Mouse (Mus musculus) right cerebral cortex, adult 2 months (tissue): ENCODE data around the gene Fbxl13.

Source experiments
- DNase-seq, 2 experiments: peaks; one replicate each; pipeline ENCODE4 v3.0.0; 2021 to 2022; ENCODE audit warnings: low spot score in 2 of 2

Gene Fbxl13

GRCm38 (mm10) chr5:21645439-21646132, at the start of gene Fbxl13, which contains the start of gene Armc10:
Gene Fbxl13, minus strand, starts transcription at chr5:21645634.
Gene Armc10, plus strand, starts transcription at chr5:21645813.
- DNase-seq: peak; percentile 89 to 93

GRCm38 (mm10) chr5:21694854-21695490, 49.5 kb upstream of the Fbxl13 start:
- DNase-seq: no peak

GRCm38 (mm10) chr5:21693372-21693870, 48.0 kb upstream of the Fbxl13 start:
- no peak for DNase-seq

DNA sequence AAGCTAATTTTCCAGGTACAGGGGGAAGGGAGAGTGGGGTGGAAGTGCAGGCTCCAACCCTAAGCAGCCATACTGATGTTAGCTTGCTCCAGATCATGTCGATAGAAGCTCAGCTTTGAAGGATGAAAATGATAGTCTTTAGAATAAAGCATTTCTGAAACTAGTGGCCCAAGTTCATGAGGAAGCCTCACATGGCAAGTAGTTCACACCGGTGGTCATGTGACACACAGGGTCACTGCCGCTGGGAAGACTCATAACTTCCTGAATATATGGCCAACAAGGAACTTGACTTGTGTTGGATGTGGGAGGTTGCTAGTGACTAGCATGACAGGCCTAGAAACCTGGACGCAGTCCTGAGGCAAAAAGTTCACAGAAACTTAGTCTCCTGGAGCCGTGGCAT, 46.8 kb upstream of the Fbxl13 start:
- DNase-seq: no peak

DNA sequence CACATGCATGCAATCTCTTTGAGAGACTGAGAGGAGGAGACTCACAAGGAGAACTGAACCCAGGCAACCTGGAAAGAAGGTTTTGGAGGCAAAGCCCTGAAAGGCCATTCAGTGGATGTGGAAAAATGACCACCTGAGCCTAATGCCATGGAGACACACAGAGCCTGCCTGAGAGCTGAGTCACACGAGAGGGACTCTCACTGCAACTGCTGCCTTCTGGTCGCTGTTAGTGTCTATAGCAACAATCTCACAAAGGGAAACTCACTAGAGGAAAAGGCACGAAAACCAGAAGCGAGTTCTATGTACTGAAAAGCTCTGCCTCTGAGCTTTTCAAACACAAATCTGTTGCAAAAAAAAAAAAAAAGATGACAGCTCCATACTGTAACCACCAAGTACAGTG, 41.6 kb upstream of the Fbxl13 start:
- DNase-seq: peak in 1 of 2 experiments; percentile 37

DNA sequence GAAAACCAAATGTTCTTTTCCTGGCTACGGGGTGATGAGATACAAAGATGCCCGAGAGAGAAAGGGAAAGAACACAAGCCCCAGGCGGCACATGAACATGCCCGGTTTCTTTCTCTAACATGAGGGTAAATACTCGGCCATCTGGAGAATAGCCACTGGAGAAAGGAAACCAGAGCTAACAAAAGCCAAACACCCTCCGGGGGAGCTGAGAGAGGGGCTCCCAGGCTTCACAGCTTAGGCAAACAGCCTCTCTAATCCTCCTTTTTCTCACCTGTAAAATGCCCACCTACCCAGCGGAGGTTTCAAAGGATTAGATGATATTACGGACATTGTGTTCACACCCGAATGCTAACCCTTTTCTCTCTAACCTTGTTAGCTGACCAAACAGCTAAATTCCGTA, 39.6 kb upstream of the Fbxl13 start:
- DNase-seq: no peak

- DNase-seq: no peak
Measured at GRCm38 (mm10) chr5:21683811-21684210, 38.4 kb upstream of the Fbxl13 start.

DNA sequence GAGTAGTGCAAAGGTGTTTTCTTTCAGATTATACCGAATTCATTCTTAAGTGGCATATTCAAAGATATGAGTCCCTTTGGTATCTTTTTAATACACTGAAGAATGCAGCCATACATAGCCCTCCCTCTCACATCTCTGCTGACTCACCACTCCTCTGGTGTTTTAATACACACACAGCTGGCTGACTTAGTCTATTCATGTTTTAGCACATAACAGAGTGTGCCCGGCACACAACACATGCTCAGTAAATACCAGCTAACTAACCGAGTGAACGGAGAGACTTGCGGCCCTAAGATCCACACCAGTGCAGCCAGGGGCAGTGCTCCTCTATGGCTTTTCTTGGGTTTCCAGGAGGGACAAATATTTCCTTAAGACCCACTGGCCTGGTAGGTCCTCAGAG, 35.5 kb upstream of the Fbxl13 start:
- peak; percentile 56 to 63 for DNase-seq

GRCm38 (mm10) chr5:21680029-21680428, 34.6 kb upstream of the Fbxl13 start:
- no peak for DNase-seq

GRCm38 (mm10) chr5:21678363-21678762, 32.9 kb upstream of the Fbxl13 start:
- no peak for DNase-seq

DNA sequence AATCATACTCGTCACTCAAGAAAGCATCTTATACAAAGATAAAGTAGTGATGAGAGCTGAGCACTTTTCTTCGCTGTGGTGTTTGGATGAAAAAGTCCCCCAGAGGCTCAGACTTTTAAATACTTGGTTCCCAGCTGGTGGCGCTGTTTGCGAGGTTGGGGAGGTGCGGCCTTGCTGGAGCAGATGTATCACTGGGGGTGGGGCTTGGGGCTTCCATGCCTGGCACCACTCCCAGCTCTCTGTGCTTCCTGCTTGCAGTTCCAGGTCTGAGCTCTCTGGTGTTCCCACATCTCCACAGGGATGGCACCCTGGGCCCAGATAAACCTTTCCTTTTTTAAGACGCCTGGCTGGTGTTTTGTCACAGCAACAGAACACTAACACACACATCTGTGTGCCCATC, 32.5 kb upstream of the Fbxl13 start:
- no peak for DNase-seq

DNA sequence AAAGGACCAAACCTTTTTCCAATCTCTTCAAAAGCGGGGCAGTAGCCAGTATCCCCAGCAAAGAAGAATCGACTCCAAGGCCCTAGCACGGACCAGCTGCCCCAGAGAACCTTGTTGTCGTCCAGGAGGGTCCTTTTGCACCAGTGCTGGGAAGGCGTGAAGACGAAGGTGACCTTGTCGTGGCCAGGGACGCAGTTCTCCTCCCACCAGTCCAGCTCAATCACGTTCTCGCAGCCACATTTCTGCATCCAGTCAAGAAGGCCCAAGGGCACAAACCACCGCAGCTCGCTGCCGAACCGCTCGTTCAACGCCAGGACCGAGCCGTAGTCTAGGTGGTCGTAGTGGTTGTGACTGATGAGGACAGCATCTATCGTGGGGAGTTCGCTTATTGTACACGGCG, 30.1 kb upstream of the Fbxl13 start:
- DNase-seq: no peak

DNA sequence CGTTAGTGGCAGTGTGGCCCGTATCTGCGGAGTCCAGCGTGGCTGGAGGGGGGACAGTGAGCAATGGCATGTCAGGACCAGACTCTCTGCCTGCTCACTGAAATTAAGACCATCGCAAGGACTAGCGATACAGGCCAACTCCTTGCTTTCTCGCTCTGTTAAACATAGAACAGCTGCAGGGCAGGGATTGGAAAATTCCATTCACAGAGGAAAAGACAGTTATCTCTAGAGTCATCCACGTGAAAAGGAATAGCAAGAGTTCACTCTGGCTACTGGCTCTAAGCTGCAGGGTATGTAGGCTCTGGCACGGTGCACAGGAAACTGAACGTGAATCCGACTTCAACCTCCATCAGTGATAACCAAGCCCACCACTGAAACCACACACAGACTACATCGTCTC, 29.6 kb upstream of the Fbxl13 start:
- no peak for DNase-seq

DNA sequence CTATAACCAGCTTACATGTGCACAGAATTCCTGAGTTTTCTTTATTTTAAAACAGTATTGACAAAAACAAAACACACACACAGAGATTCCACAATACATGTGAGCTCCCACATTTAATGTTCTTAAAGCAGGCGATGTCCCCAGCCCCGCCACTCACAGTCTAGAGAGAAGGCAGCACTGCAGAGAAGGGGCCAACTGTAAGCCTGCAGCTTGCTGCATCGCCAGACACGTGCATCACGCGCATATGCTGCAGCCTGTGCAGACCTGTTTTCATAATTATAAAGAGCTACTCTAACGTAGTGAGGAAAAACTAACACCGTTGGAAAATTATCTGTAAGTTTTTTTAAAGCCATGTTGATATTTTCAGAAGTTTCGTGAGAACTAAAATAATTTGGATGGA, 28.3 kb upstream of the Fbxl13 start:
- no peak for DNase-seq

- no peak for DNase-seq
Measured at GRCm38 (mm10) chr5:21672812-21673635, 27.6 kb upstream of the Fbxl13 start.

GRCm38 (mm10) chr5:21669307-21669706, 23.9 kb upstream of the Fbxl13 start:
- DNase-seq: no peak

- no peak for DNase-seq
Measured at GRCm38 (mm10) chr5:21667191-21668137, 22.0 kb upstream of the Fbxl13 start.

GRCm38 (mm10) chr5:21663081-21663480, 17.6 kb upstream of the Fbxl13 start:
- DNase-seq: no peak

DNA sequence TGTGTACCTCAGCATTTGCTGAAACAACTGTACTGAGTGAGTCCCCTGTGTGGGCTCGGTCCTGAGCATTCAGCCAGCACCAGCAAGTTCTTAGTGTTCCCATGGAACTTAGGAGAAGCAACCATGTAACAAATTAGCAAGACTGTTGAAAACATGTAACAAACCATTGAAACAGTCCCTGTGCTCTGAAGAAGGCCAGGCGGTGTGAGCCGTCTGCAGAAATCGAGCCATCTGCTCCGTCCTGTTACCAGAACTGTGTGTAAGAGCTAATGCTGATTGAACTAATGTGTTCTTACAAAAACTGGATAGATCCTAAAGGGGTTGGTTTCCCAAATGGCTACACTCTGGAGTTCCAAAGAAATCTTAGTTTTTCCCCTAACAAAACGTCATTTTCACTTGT, 15.4 kb upstream of the Fbxl13 start:
- DNase-seq: no peak

GRCm38 (mm10) chr5:21658623-21659395, 13.4 kb upstream of the Fbxl13 start:
- DNase-seq: peak; percentile 78 to 86

- no peak for DNase-seq
Measured at GRCm38 (mm10) chr5:21658038-21658437, 12.6 kb upstream of the Fbxl13 start.
